Mouse (Mus musculus): ENCODE measurements at regions not wholly inside any gene's neighbourhood (a gene's known extent, or its start where the extent isn't known, plus 50 kb on each side); places are given as distances from the start of the nearest gene placed in this dataset.

- 60% methylated on average over 3 of the region's 3 CpGs for WGBS
- TF ChIP-seq POLR2A (IDR thresholded peaks at IDR 0.05; ENCODE audit: borderline replicate concordance, insufficient read depth, low read length) (no peak), CTCF (IDR thresholded peaks at IDR 0.05; ENCODE audit: borderline replicate concordance, insufficient read depth, low read depth, low read length) (no peak)
- H3K4me1 ChIP-seq (ENCODE audit: control insufficient read depth, insufficient read depth, low read length): no peaks in the 10 kb centered on the region
- no peak overlapping the region for H3K27ac ChIP-seq (ENCODE audit: insufficient read depth, low read length)
- no peak for DNase-seq
- H3K4me3 ChIP-seq (replicated peaks; ENCODE audit: insufficient read depth, low read depth, low read length): no peak overlapping the region
- no peaks in the 10 kb centered on the region; the same call in 1 of the 2 replicates for H3K27me3 ChIP-seq (ENCODE audit: control insufficient read depth, insufficient read depth, low read length)
Measured at GRCm38 (mm10) chr14:79929451-79929850, 54.4 kb upstream of the Olfm4 start.

DNA sequence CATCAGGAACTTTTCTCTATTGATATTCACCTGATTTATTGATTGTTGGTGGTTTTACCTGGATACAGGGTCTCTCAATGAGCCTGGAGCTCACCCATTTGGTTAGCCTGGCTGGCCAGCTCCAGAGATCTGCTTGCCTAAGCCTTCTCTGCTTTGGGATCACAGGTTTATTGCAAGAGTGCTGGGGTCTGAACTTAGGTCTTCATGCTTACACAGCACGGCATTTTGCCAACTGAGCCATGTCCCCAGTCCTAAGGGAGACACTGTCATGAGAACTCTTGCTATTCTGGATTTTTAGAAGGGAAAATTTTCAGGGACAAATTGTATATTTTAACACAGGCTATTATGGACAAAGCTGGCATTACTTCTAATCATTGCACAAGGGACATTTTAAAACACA lies 56.7 kb upstream of the Olfm4 start:
- no peak for DNase-seq
- 83% methylated on average over 1 of the region's 1 CpGs for WGBS
- no peaks in the 10 kb centered on the region for H3K4me1 ChIP-seq (ENCODE audit: control insufficient read depth, insufficient read depth, low read length)
- no peak overlapping the region for H3K27ac ChIP-seq (ENCODE audit: insufficient read depth, low read length)
- H3K27me3 ChIP-seq (ENCODE audit: control insufficient read depth, insufficient read depth, low read length): no peaks in the 10 kb centered on the region; the same call in 1 of the 2 replicates
- TF ChIP-seq CTCF (IDR thresholded peaks at IDR 0.05; ENCODE audit: borderline replicate concordance, insufficient read depth, low read depth, low read length) (no peak), POLR2A (IDR thresholded peaks at IDR 0.05; ENCODE audit: borderline replicate concordance, insufficient read depth, low read length) (no peak)
- no peak overlapping the region for H3K4me3 ChIP-seq (replicated peaks; ENCODE audit: insufficient read depth, low read depth, low read length)

DNA sequence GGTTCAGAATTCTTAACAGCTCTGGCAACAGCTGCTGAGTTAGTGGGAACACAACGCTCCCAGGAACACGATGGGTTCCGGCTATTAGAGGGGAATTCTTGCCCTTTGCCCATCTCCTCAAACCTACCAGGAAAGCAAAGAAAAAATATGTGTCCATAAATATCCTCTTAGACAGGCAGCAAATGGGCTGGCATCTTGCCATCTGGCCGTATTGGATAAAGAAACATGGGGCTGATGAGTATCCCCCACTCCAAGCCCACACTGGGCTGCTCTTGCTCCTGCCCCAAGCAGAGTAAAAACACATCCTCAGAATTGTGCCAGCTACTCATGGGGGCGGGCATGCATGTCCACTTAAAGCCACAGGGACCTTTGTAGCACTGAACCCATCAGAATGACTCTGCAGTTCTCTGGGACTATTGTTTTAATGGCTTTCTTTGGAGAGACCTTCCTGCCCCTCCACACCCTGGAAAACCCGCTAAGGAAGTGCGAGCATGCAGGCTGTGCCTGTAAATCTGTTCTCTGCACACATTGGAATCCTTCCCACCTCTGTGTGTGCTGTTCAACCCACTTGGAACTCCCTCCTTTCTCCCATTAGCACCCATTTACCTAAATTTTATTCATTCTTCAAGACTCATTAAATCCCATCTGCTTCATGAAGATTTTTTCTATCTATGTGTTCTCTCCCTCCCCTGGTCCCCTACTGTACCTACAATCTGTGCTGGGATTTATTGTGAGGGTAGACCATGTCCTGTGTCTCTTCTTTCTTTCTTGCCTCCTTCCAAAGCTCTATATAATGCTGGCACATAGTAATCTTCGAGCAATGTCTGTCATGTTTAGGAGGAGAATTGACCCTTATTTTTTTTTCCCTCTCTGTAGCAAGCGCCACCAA lies 66.7 kb upstream of the Olfm4 start:
- peak; percentile 15 to 20 for DNase-seq
- no peak overlapping the region for H3K4me3 ChIP-seq (replicated peaks; ENCODE audit: insufficient read depth, low read depth, low read length)
- peaks cover 1% of the 10 kb centered on the region; the same call in 1 of the 2 replicates for H3K27me3 ChIP-seq (ENCODE audit: control insufficient read depth, insufficient read depth, low read length)
- TF ChIP-seq POLR2A (IDR thresholded peaks at IDR 0.05; ENCODE audit: borderline replicate concordance, insufficient read depth, low read length): no peak
- no peak for TF ChIP-seq CTCF (IDR thresholded peaks at IDR 0.05; ENCODE audit: borderline replicate concordance, insufficient read depth, low read depth, low read length)
- H3K4me1 ChIP-seq (ENCODE audit: control insufficient read depth, insufficient read depth, low read length): no peaks in the 10 kb centered on the region
- WGBS: 20% methylated on average over 9 of the region's 9 CpGs
- H3K27ac ChIP-seq (ENCODE audit: insufficient read depth, low read length): no peak overlapping the region

- 88% methylated on average over 4 of the region's 4 CpGs for WGBS
- Histone ChIP-seq H3K4me3 (replicated peaks; ENCODE audit: insufficient read depth, low read depth, low read length) (no peak overlapping the region), H3K4me1 (ENCODE audit: control insufficient read depth, insufficient read depth, low read length) (no peaks in the 10 kb centered on the region), H3K27ac (ENCODE audit: insufficient read depth, low read length) (no peak overlapping the region), H3K27me3 (ENCODE audit: control insufficient read depth, insufficient read depth, low read length) (peaks cover 1% of the 10 kb centered on the region; the same call in 1 of the 2 replicates)
- DNase-seq: no peak
- no peak for TF ChIP-seq CTCF (IDR thresholded peaks at IDR 0.05; ENCODE audit: borderline replicate concordance, insufficient read depth, low read depth, low read length)
- TF ChIP-seq POLR2A (IDR thresholded peaks at IDR 0.05; ENCODE audit: borderline replicate concordance, insufficient read depth, low read length): no peak
Measured at GRCm38 (mm10) chr14:79914966-79915365, 68.9 kb upstream of the Olfm4 start.

GRCm38 (mm10) chr14:79913315-79913714 lies 70.6 kb upstream of the Olfm4 start:
- Histone ChIP-seq H3K4me3 (replicated peaks; ENCODE audit: insufficient read depth, low read depth, low read length) (no peak overlapping the region), H3K27me3 (ENCODE audit: control insufficient read depth, insufficient read depth, low read length) (peaks cover 1% of the 10 kb centered on the region; the same call in 1 of the 2 replicates), H3K4me1 (ENCODE audit: control insufficient read depth, insufficient read depth, low read length) (no peaks in the 10 kb centered on the region), H3K27ac (ENCODE audit: insufficient read depth, low read length) (no peak overlapping the region)
- no peak for DNase-seq
- no peak for TF ChIP-seq CTCF (IDR thresholded peaks at IDR 0.05; ENCODE audit: borderline replicate concordance, insufficient read depth, low read depth, low read length)
- no peak for TF ChIP-seq POLR2A (IDR thresholded peaks at IDR 0.05; ENCODE audit: borderline replicate concordance, insufficient read depth, low read length)

- H3K27me3 ChIP-seq (ENCODE audit: control insufficient read depth, insufficient read depth, low read length): peaks cover 1% of the 10 kb centered on the region; the same call in 1 of the 2 replicates
- H3K4me3 ChIP-seq (replicated peaks; ENCODE audit: insufficient read depth, low read depth, low read length): no peak overlapping the region
- no peak overlapping the region for H3K27ac ChIP-seq (ENCODE audit: insufficient read depth, low read length)
- WGBS: 48% methylated on average over 4 of the region's 4 CpGs
- no peaks in the 10 kb centered on the region for H3K4me1 ChIP-seq (ENCODE audit: control insufficient read depth, insufficient read depth, low read length)
- peak; percentile 11 to 29 for DNase-seq
- TF ChIP-seq POLR2A (IDR thresholded peaks at IDR 0.05; ENCODE audit: borderline replicate concordance, insufficient read depth, low read length): no peak
- peak; percentile 50; the same call in 1 of the 2 replicates for TF ChIP-seq CTCF (IDR thresholded peaks at IDR 0.05; ENCODE audit: borderline replicate concordance, insufficient read depth, low read depth, low read length)
Measured at GRCm38 (mm10) chr14:79912610-79913009, 71.3 kb upstream of the Olfm4 start.

DNA sequence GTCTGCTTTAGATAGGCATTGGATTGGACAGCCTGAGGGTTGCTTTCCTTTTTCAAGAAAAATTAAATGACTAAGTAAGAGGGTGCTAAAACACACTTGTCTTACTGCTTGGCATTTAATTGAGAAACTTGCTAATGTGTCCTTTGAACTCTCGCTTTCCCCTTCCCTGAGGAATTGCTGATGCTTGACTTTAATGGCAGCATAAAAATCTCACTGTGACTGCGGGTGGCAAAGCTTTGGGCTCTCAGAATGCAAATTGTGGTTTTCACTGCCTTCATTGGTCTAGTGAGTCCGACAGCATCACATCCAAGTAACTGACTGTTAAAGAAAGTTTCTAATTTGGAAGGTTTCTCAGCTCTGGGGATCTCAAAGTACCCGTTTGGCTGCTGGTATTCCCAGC lies 76.1 kb upstream of the Olfm4 start:
- Histone ChIP-seq H3K4me1 (ENCODE audit: control insufficient read depth, insufficient read depth, low read length) (no peaks in the 10 kb centered on the region), H3K27me3 (ENCODE audit: control insufficient read depth, insufficient read depth, low read length) (no peaks in the 10 kb centered on the region; the same call in 1 of the 2 replicates), H3K4me3 (replicated peaks; ENCODE audit: insufficient read depth, low read depth, low read length) (no peak overlapping the region), H3K27ac (ENCODE audit: insufficient read depth, low read length) (no peak overlapping the region)
- 72% methylated on average over 4 of the region's 4 CpGs for WGBS
- no peak for DNase-seq
- TF ChIP-seq CTCF (IDR thresholded peaks at IDR 0.05; ENCODE audit: borderline replicate concordance, insufficient read depth, low read depth, low read length): no peak
- no peak for TF ChIP-seq POLR2A (IDR thresholded peaks at IDR 0.05; ENCODE audit: borderline replicate concordance, insufficient read depth, low read length)

GRCm38 (mm10) chr14:79905574-79905973 lies 78.3 kb upstream of the Olfm4 start:
- DNase-seq: no peak
- H3K27me3 ChIP-seq (ENCODE audit: control insufficient read depth, insufficient read depth, low read length): no peaks in the 10 kb centered on the region; the same call in 1 of the 2 replicates
- no peak for TF ChIP-seq POLR2A (IDR thresholded peaks at IDR 0.05; ENCODE audit: borderline replicate concordance, insufficient read depth, low read length)
- no peak for TF ChIP-seq CTCF (IDR thresholded peaks at IDR 0.05; ENCODE audit: borderline replicate concordance, insufficient read depth, low read depth, low read length)
- WGBS: 77% methylated on average over 2 of the region's 2 CpGs
- no peak overlapping the region for H3K27ac ChIP-seq (ENCODE audit: insufficient read depth, low read length)
- no peaks in the 10 kb centered on the region for H3K4me1 ChIP-seq (ENCODE audit: control insufficient read depth, insufficient read depth, low read length)
- H3K4me3 ChIP-seq (replicated peaks; ENCODE audit: insufficient read depth, low read depth, low read length): no peak overlapping the region
